Mouse (Mus musculus): Measurements from ENCODE around the gene Pih1d2.
"Not testable (repeated sequence)": the region's sequence is repeated elsewhere in the genome, so short reads cannot be mapped to it uniquely, and the experiment has no call there.

The Pih1d2 gene

GRCm38 (mm10) chr9:50617794-50618330 lies 741 bp downstream of the Pih1d2 start:
- DNase-seq (ENCODE audit: inconsistent ontology term): no peak

GRCm38 (mm10) chr9:50630903-50631302 lies 13.8 kb downstream of the Pih1d2 start:
- DNase-seq (ENCODE audit: inconsistent ontology term): not testable (repeated sequence)

GRCm38 (mm10) chr9:50632016-50632688 lies 15.0 kb downstream of the Pih1d2 start:
- DNase-seq (ENCODE audit: inconsistent ontology term): no peak

- DNase-seq (ENCODE audit: inconsistent ontology term): no peak
These were observed 15.9 kb downstream of the Pih1d2 start for GRCm38 (mm10) chr9:50633059-50633458.

- DNase-seq (ENCODE audit: inconsistent ontology term): no peak
These were observed 17.1 kb downstream of the Pih1d2 start for GRCm38 (mm10) chr9:50634270-50634669.

GRCm38 (mm10) chr9:50646826-50647370 lies 29.8 kb downstream of the Pih1d2 start:
- no peak for DNase-seq (ENCODE audit: inconsistent ontology term)

- no peak for DNase-seq (ENCODE audit: inconsistent ontology term)
These were observed 33.4 kb downstream of the Pih1d2 start for GRCm38 (mm10) chr9:50650503-50650902.

DNA sequence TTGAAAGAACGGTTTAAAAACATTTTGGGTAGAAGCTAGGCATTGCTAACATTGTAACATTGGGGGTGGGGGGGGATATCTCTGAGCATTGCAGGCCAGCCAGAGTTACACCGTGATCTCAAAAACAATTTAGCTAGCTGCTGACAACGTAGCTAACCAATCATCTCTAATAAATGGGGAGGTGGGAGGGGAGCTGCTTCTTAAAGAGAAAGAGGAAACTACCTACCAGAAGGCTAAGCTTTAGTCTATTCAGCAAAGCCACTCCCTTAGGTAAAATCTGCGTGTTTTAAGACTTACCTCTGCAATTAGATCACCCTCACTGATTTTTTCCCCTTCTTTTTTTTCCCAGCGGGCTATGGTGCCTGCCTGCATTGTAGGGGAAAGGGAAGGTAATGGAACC lies 41.3 kb downstream of the Pih1d2 start:
- peak; percentile 30 for DNase-seq (ENCODE audit: inconsistent ontology term)

GRCm38 (mm10) chr9:50658941-50659388 lies 41.8 kb downstream of the Pih1d2 start:
- no peak for DNase-seq (ENCODE audit: inconsistent ontology term)

DNA sequence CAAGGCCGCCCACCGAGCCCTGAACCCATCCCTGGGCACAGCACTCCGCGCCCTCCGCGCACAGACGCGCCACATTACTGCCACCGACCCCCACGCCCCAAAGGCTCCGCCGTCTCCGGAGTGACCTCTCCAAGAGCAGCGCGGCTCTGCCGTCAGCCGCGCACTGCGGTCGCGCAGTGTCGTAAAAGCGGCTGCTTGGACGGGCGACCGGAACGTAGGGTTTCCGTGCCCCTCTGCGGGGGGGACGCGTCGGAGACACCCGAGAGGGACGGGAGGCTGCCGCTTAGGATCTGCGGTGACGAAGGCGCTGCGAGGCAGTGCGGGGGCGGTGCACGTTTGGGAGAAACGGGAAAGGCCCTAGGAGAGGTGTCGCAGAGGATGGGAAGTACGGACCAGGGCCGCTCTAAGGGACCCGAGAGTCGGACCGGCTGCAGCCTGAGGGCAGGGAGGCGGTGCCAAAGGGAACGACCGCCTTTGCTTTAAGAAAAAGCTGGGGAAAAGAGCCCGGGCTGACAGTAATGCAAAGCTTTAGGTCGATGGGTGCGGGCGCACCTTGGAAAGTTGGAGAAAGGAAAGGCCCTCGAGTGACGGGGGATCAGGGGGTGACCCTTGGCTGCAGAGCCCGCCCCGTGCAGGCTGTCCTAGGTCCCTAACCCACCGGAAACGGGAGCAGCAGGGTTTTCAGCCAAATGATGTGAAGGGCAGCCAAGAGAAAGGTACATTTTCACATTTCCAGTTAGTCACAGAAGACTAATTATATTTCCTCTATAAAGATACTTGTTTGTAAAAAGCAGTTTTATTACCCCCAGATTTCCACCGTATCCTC lies 42.5 kb downstream of the Pih1d2 start, which contains the start of gene Dlat:
Dlat (minus strand) TSS at position 389 of the 826 bp plus-strand sequence.
- DNase-seq (ENCODE audit: inconsistent ontology term): peak; percentile 91

- DNase-seq (ENCODE audit: inconsistent ontology term): peak; percentile 35
These were observed 43.3 kb downstream of the Pih1d2 start for GRCm38 (mm10) chr9:50660431-50660830.

- DNase-seq (ENCODE audit: inconsistent ontology term): no peak
These were observed 47.7 kb downstream of the Pih1d2 start for GRCm38 (mm10) chr9:50664826-50665225.

- DNase-seq (ENCODE audit: inconsistent ontology term): no peak
These were observed 49.3 kb downstream of the Pih1d2 start for GRCm38 (mm10) chr9:50666442-50666841.

- no peak for DNase-seq (ENCODE audit: inconsistent ontology term)
These were observed 50.7 kb downstream of the Pih1d2 start for GRCm38 (mm10) chr9:50667579-50668498.

DNA sequence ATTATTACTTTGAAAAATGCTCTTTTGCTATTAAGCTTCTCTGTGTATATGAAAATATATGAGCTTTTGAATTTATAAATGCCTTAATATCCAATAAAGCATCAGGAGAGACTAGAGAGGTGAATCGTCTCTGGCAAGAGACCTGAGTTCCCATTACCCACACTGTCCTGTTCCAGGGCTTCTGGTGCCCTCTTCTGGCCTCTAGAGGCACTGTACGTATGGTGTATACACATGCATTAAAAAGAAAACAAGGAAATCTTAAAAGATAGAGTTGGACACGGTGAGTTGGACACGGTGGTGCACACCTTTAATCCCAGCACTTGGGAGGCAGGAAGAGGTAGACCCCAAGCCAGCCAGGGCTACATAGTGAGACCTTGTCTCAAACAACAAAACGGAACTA lies 53.6 kb downstream of the Pih1d2 start:
- DNase-seq (ENCODE audit: inconsistent ontology term): peak; percentile 30

Measured in Muller cell, postnatal 12 days (primary cell).